Mouse (Mus musculus) E14TG2a.4 (cell line): ENCODE results near the gene Mmp23.

ENCODE experiments used
- CTCF ChIP-seq: conservative IDR thresholded peaks from 2 replicates; pipeline ENCODE4 v1.5.1; 2014; ENCODE audit warnings: low read length
- NANOG ChIP-seq: IDR thresholded peaks from 2 replicates; pipeline ENCODE4 v1.6.1; 2014; ENCODE audit warnings: borderline replicate concordance, low read length, mixed read lengths
- POU5F1 ChIP-seq: IDR thresholded peaks from 2 replicates; pipeline ENCODE4 v1.6.1; 2014; ENCODE audit warnings: low read length, borderline replicate concordance

DNA sequence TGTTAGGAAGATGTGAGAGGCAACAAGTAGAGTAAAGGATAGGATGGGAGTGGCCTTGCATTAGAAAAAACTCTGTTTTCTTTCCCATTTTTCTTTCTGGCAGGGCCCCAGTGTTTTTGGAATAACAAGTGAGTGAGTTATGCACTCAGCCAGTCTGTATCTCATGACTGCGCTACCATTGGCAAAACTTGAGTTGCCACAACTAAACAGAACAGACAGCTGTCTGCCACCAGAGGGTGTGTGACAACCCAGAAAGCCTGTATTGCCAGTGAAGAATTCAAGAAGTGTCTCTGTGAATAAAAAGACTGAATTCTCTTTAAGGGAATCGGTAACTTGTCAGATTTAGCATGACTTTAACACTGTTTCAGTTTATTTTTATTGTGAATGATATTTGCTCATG is 22.8 kb upstream of the Mmp23 start:
- TF ChIP-seq CTCF (no peak), NANOG (no peak), POU5F1 (no peak)
